Mouse (Mus musculus) heart, embryonic 11.5 days (tissue): ENCODE data around the gene Ankrd44. TPM values are rescaled to one million over a fixed set of nuclear protein-coding genes. Genes with fewer than 3 reads are reported as not detected.

Experiments used
- ATAC-seq: fragments of 200-750 bp; cut with Nextera tagmentation; replicated peaks from 2 replicates; pipeline ENCODE4 v1.8.0; 2017; ENCODE audit warnings: moderate library complexity; ENCODE audit not compliant: insufficient number of reproducible peaks, low FRiP score, low TSS enrichment
- H3K27ac ChIP-seq: fragments of 300-500 bp; sonication (generic); 2 replicates; pipeline ENCODE4 v1.5.1; 2014; ENCODE audit warnings: mild to moderate bottlenecking, low read depth, low read length
- H3K27me3 ChIP-seq: fragments of 300-500 bp; sonication (generic); 2 replicates; pipeline ENCODE4 v1.6.1; 2014; ENCODE audit warnings: mild to moderate bottlenecking, low read length, mixed read lengths; ENCODE audit not compliant: control insufficient read depth, insufficient read depth
- H3K36me3 ChIP-seq: fragments of 300-500 bp; sonication (generic); 2 replicates; pipeline ENCODE4 v1.6.1; 2014; ENCODE audit warnings: mild to moderate bottlenecking, low read length, moderate library complexity, mixed read lengths; ENCODE audit not compliant: control insufficient read depth, insufficient read depth
- H3K4me1 ChIP-seq: fragments of 300-500 bp; sonication (generic); 2 replicates; pipeline ENCODE4 v1.6.1; 2014; ENCODE audit warnings: low read length; ENCODE audit not compliant: control insufficient read depth, insufficient read depth
- H3K4me2 ChIP-seq: fragments of 300-500 bp; sonication (generic); 2 replicates; pipeline ENCODE4 v1.6.1; 2014; ENCODE audit warnings: mild to moderate bottlenecking, moderate library complexity
- H3K4me3 ChIP-seq: fragments of 300-500 bp; sonication (generic); 2 replicates; pipeline ENCODE4 v1.5.1; 2014; ENCODE audit warnings: low read depth, low read length
- H3K9ac ChIP-seq: fragments of 300-500 bp; sonication (generic); 2 replicates; pipeline ENCODE4 v1.6.1; 2014; ENCODE audit warnings: mild to moderate bottlenecking, low read depth, low read length, moderate library complexity
- H3K9me3 ChIP-seq: fragments of 300-500 bp; sonication (generic); replicated peaks from 2 replicates; pipeline ENCODE4 v1.6.1; 2016; ENCODE audit warnings: low read length; ENCODE audit not compliant: control insufficient read depth
- WGBS: fragments of 180-500 bp; shearing (Covaris S2); extraction: QIAGEN DNeasy Blood & Tissue Kit; methylation state at CpG from one replicate; pipeline ENCODE4 v1.1.7; 2014; ENCODE audit not compliant: insufficient replicate concordance; 5-methylcytosine and 5-hydroxymethylcytosine counted together
- polyA plus RNA-seq: library from polyadenylated mRNA; unstranded; fragments of >200 nt; fragmentation: Nextera tagmentation; extraction: Ambion mirVana; gene quantifications from 2 replicates; pipeline ENCODE4 v1.2.1, GENCODE M21; 2014

Gene Ankrd44
- polyA plus RNA-seq, 1 experiment from 2014 or later = 11.1 TPM

- ATAC-seq = no peak
- Histone ChIP-seq H3K9me3 (no peaks in the 10 kb centered on the region), H3K4me2 (no peak overlapping the region), H3K4me1 (peaks cover 7% of the 10 kb centered on the region), H3K4me3 (no peak overlapping the region), H3K9ac (no peak overlapping the region), H3K27me3 (no peaks in the 10 kb centered on the region), H3K27ac (no peak overlapping the region), H3K36me3 (no peaks in the 10 kb centered on the region)
- 73% methylated on average over 8 of the region's 8 CpGs for WGBS
Observed at GRCm38 (mm10) chr1:54755690-54756365, 170.4 kb downstream of the Ankrd44 start.

DNA sequence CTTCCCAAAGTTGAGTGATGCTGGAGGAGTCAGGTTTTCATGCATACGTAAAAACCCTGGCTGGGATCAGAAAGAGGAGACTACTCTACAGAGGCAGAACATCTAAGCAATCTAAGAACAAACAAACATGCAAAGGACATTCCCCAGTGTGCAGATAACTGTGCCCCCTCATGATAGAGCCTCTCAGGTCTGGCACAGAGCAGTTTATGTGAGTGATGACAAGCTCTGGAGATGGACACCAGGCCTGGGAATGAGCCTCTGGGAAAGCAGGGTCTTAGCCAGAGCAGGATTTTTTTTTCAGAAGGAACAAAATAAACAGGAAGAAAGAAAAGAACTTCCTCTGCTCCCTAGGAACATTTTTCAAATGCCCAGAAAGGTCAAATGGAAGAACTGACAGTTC is 176.2 kb downstream of the Ankrd44 start:
- WGBS = 13% methylated on average over 1 of the region's 1 CpGs
- Histone ChIP-seq H3K4me3 (no peak overlapping the region), H3K36me3 (no peaks in the 10 kb centered on the region), H3K4me2 (peak overlapping the region; percentile 29; the same call in 1 of the 2 replicates), H3K4me1 (peaks cover 28% of the 10 kb centered on the region), H3K27me3 (no peaks in the 10 kb centered on the region), H3K9ac (no peak overlapping the region), H3K9me3 (no peaks in the 10 kb centered on the region), H3K27ac (peak overlapping the region; percentile 76)
- ATAC-seq = peak; percentile 72

DNA sequence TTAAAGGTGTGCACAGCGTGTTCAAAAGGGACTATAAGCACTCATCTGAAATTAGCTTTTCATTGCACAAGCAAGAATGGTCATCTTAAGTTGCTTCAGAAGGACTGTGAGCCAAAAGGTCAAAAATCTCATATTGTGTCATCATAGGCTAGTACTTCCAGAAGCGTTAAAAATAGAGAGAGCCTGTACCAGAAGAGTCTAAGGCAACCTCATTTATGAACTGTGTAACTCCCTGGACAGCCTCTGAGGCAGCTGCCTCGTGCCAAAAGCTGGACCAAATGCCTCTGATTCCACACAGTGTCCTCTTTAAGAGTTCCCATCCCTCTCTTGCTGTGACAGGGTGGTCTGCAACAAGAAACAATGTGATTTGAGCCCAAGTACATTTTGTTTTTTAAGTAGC is 176.7 kb downstream of the Ankrd44 start:
- H3K4me3 ChIP-seq = no peak overlapping the region
- peaks cover 28% of the 10 kb centered on the region for H3K4me1 ChIP-seq
- ATAC-seq = no peak
- no peaks in the 10 kb centered on the region for H3K36me3 ChIP-seq
- no peaks in the 10 kb centered on the region for H3K9me3 ChIP-seq
- peak overlapping the region; percentile 29; the same call in 1 of the 2 replicates for H3K4me2 ChIP-seq
- no peak overlapping the region for H3K9ac ChIP-seq
- 32% methylated on average over 3 of the region's 3 CpGs for WGBS
- no peaks in the 10 kb centered on the region for H3K27me3 ChIP-seq
- H3K27ac ChIP-seq = peak overlapping the region; percentile 76

DNA sequence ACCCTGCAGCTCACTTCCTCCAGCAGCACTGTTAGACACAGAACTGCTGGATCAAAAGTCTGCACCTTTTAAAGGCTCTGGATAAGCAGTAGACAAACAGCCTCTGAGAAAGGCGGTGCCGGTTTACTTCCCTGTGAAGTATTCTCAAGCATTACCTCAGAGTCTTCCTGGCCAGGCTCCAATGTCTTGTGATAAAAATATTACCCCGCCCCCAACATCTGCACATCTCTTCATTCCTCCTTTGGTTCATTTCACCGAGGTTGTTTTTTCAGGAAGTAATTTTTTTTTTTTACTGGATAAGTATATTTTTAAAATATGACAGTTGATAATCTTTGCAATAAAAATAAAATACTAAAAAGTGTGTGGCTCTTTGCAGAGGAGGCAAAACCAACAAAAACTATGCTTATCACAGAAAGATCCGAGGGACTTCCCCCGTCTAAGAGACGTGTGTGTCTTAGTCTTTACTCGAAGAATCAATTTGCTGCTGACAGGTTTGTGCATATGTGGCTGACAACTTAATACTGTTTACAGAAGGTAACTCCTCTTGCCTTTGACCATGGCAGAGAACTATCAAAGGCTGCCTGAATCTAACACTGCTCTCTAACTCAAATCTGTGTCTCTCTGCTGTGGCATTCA is 178.3 kb downstream of the Ankrd44 start:
- WGBS = 28% methylated on average over 8 of the region's 8 CpGs
- H3K4me3 ChIP-seq = no peak overlapping the region
- H3K4me2 ChIP-seq = no peak overlapping the region
- ATAC-seq = no peak
- H3K27ac ChIP-seq = no peak overlapping the region
- H3K4me1 ChIP-seq = peaks cover 28% of the 10 kb centered on the region
- no peaks in the 10 kb centered on the region for H3K36me3 ChIP-seq
- no peaks in the 10 kb centered on the region for H3K27me3 ChIP-seq
- H3K9me3 ChIP-seq = no peaks in the 10 kb centered on the region
- no peak overlapping the region for H3K9ac ChIP-seq

DNA sequence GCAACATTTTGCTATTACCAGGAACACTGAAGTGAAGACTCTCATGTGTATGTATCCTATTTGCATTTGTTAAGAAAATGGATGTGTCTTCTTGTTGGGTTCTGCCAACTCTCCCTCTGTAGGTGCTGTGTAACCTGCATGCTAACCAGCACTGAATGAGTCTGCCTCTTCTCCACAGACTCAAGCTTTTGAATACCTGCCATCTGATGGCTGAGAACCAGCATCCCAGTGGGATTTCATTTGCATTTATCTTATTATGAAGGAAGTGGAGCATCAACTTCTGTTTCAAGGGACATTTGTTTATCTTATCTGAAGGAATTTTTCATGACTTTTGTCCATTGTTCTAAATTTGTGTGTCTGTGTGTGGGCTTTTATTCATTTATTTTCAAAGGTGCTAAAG is 180.5 kb downstream of the Ankrd44 start:
- H3K27me3 ChIP-seq = no peaks in the 10 kb centered on the region
- H3K4me2 ChIP-seq = no peak overlapping the region
- no peaks in the 10 kb centered on the region for H3K36me3 ChIP-seq
- H3K27ac ChIP-seq = no peak overlapping the region
- peaks cover 28% of the 10 kb centered on the region for H3K4me1 ChIP-seq
- ATAC-seq = no peak
- H3K9ac ChIP-seq = no peak overlapping the region
- H3K9me3 ChIP-seq = no peaks in the 10 kb centered on the region
- no peak overlapping the region for H3K4me3 ChIP-seq

GRCm38 (mm10) chr1:54744171-54744570 is 182.0 kb downstream of the Ankrd44 start:
- H3K36me3 ChIP-seq = no peaks in the 10 kb centered on the region
- no peak overlapping the region for H3K4me3 ChIP-seq
- H3K27ac ChIP-seq = no peak overlapping the region
- WGBS = 86% methylated on average over 5 of the region's 5 CpGs
- H3K4me2 ChIP-seq = no peak overlapping the region
- no peaks in the 10 kb centered on the region for H3K27me3 ChIP-seq
- no peaks in the 10 kb centered on the region for H3K9me3 ChIP-seq
- no peak for ATAC-seq
- H3K4me1 ChIP-seq = peaks cover 14% of the 10 kb centered on the region
- no peak overlapping the region for H3K9ac ChIP-seq

GRCm38 (mm10) chr1:54743072-54743471 is 183.1 kb downstream of the Ankrd44 start:
- H3K4me1 ChIP-seq = peaks cover 9% of the 10 kb centered on the region
- WGBS = 70% methylated on average over 8 of the region's 8 CpGs
- H3K9ac ChIP-seq = no peak overlapping the region
- no peaks in the 10 kb centered on the region for H3K36me3 ChIP-seq
- H3K4me3 ChIP-seq = no peak overlapping the region
- H3K27me3 ChIP-seq = no peaks in the 10 kb centered on the region
- ATAC-seq = no peak
- H3K9me3 ChIP-seq = no peaks in the 10 kb centered on the region
- H3K4me2 ChIP-seq = no peak overlapping the region
- H3K27ac ChIP-seq = no peak overlapping the region

DNA sequence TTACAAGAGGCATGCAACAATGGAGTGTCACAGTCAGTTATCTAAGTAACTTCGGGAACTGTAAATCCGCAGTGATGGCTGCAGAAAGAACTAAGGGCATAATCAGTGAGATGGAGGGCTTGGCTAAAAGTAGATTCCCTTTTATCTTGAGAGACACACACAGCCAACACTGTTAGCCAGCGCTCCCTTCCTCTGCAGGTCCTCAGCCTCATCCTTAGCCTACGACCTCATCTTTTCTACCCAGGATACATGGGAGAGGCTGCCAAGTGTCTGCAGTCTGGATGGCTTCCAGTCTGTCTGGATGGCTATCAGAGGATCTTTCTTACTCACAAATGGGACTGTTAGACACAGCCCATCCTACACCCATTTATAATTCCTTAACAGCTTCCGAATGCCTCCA is 185.3 kb downstream of the Ankrd44 start:
- Histone ChIP-seq H3K4me3 (no peak overlapping the region), H3K9me3 (no peaks in the 10 kb centered on the region), H3K9ac (no peak overlapping the region), H3K27ac (no peak overlapping the region), H3K27me3 (no peaks in the 10 kb centered on the region), H3K4me2 (no peak overlapping the region), H3K4me1 (peaks cover 9% of the 10 kb centered on the region), H3K36me3 (no peaks in the 10 kb centered on the region)
- ATAC-seq = no peak
- WGBS = 32% methylated on average over 5 of the region's 5 CpGs

GRCm38 (mm10) chr1:54737472-54737871 is 188.7 kb downstream of the Ankrd44 start:
- Histone ChIP-seq H3K9ac (no peak overlapping the region), H3K27me3 (no peaks in the 10 kb centered on the region), H3K4me3 (no peak overlapping the region), H3K9me3 (no peaks in the 10 kb centered on the region), H3K27ac (no peak overlapping the region), H3K4me2 (no peak overlapping the region), H3K4me1 (peaks cover 9% of the 10 kb centered on the region), H3K36me3 (no peaks in the 10 kb centered on the region)
- WGBS = 84% methylated on average over 3 of the region's 3 CpGs
- ATAC-seq = no peak
